Mouse (Mus musculus): Measurements from ENCODE around the gene Ramp2.

GRCm38 (mm10) chr11:101230061-101230511 lies 15.7 kb upstream of the Ramp2 start:
- no peak for TF ChIP-seq CTCF (IDR thresholded peaks at IDR 0.05; ENCODE audit: borderline replicate concordance, insufficient read depth, low read length)
- no peak for TF ChIP-seq POLR2A (IDR thresholded peaks at IDR 0.05; ENCODE audit: low read depth, low read length)

All from embryonic fibroblast, embryonic 13.5 days (primary cell).